Mouse (Mus musculus) urinary bladder, adult 2 months (tissue): ENCODE measurements around the gene Aadacl3. TPM values are rescaled to one million over a fixed set of nuclear protein-coding genes. Genes with fewer than 3 reads are reported as not detected.

ENCODE experiments used
- DNase-seq: peaks from one replicate; pipeline ENCODE4 v3.0.0; 2022; ENCODE audit warnings: low spot score
- polyA plus RNA-seq: library from polyadenylated mRNA; depleted of rRNA; stranded (reverse); fragments of >200 nt; gene quantifications from 2 replicates; pipeline ENCODE4 v1.2.3, GENCODE M21; 2012; rRNA removed

The Aadacl3 gene
- not detected in 2 replicates for polyA plus RNA-seq

- DNase-seq, result no peak
Observed at GRCm38 (mm10) chr4:144463656-144464055, at the start of gene Aadacl3. Gene Aadacl3, minus strand, starts transcription at chr4:144463756.

- DNase-seq, result no peak
Observed at GRCm38 (mm10) chr4:144506518-144506917, 43.0 kb upstream of the Aadacl3 start.

- no peak for DNase-seq
Observed at GRCm38 (mm10) chr4:144493331-144493730, 29.8 kb upstream of the Aadacl3 start.

- no peak for DNase-seq
Observed at GRCm38 (mm10) chr4:144468091-144468490, 4.5 kb upstream of the Aadacl3 start.

- DNase-seq, result no peak
Observed at GRCm38 (mm10) chr4:144465206-144465605, 1.6 kb upstream of the Aadacl3 start.

GRCm38 (mm10) chr4:144453217-144453616, 10.3 kb downstream of the Aadacl3 start, which contains the start of gene Gm9944:
Gene Gm9944, minus strand, starts transcription at chr4:144453317.
- DNase-seq, result no peak

- no peak for DNase-seq
Observed at GRCm38 (mm10) chr4:144448546-144448945, 15.0 kb downstream of the Aadacl3 start.

GRCm38 (mm10) chr4:144441582-144441981, 22.0 kb downstream of the Aadacl3 start:
- DNase-seq, result no peak

- no peak for DNase-seq
Observed at GRCm38 (mm10) chr4:144441095-144441494, 22.5 kb downstream of the Aadacl3 start.

- no peak for DNase-seq
Observed at GRCm38 (mm10) chr4:144438672-144439071, 24.9 kb downstream of the Aadacl3 start, which contains the start of gene 1700012P22Rik. Gene 1700012P22Rik, minus strand, starts transcription at chr4:144438772.

GRCm38 (mm10) chr4:144433216-144433615, 30.3 kb downstream of the Aadacl3 start:
- no peak for DNase-seq

- DNase-seq, result no peak
Observed at GRCm38 (mm10) chr4:144430723-144431122, 32.8 kb downstream of the Aadacl3 start.

GRCm38 (mm10) chr4:144428868-144429267, 34.7 kb downstream of the Aadacl3 start:
- DNase-seq, result no peak

- DNase-seq, result no peak
Observed at GRCm38 (mm10) chr4:144424590-144424989, 39.0 kb downstream of the Aadacl3 start.

- DNase-seq, result no peak
Observed at GRCm38 (mm10) chr4:144420644-144421043, 42.9 kb downstream of the Aadacl3 start.

- DNase-seq, result no peak
Observed at GRCm38 (mm10) chr4:144408290-144408689, 55.3 kb downstream of the Aadacl3 start, which contains the start of gene Pramef12. Gene Pramef12, minus strand, starts transcription at chr4:144408464.

GRCm38 (mm10) chr4:144406261-144406660, 57.3 kb downstream of the Aadacl3 start:
- DNase-seq, result no peak

- peak; percentile 25 for DNase-seq
Observed at GRCm38 (mm10) chr4:144404456-144405086, 59.0 kb downstream of the Aadacl3 start.

Other genes with a start within 250 kb of the Aadacl3 start
- gene Pramel5, start 183.3 kb downstream of the Aadacl3 start, polyA plus RNA-seq, result not detected in 2 replicates
- not detected in 2 replicates for gene Gm13128, start 133.5 kb downstream of the Aadacl3 start, polyA plus RNA-seq
- not detected in 2 replicates for gene Gm13119, start 105.8 kb downstream of the Aadacl3 start, polyA plus RNA-seq
- not detected in 2 replicates for gene Pramef20, start 85.8 kb downstream of the Aadacl3 start, polyA plus RNA-seq
- gene Pramef12, start 55.3 kb downstream of the Aadacl3 start, polyA plus RNA-seq, result 0.40 and 0.49 TPM in 2 replicates
- not detected in 2 replicates for gene 1700012P22Rik, start 25.0 kb downstream of the Aadacl3 start, polyA plus RNA-seq
- gene Gm9944, start 10.4 kb downstream of the Aadacl3 start, polyA plus RNA-seq, result not detected in 2 replicates
- gene 9430007A20Rik, start 56.1 kb upstream of the Aadacl3 start, polyA plus RNA-seq, result not detected in 2 replicates
- not detected in 2 replicates for gene Gm13124, start 101.4 kb upstream of the Aadacl3 start, polyA plus RNA-seq
- gene Aadacl4, start 150.0 kb upstream of the Aadacl3 start, polyA plus RNA-seq, result not detected in 2 replicates
- gene Gm436, start 222.6 kb upstream of the Aadacl3 start, polyA plus RNA-seq, result 1.5 TPM in 2 replicates